Mouse (Mus musculus): ENCODE measurements around the gene Dnmt3a. TPM values are rescaled to one million over a fixed set of nuclear protein-coding genes. Genes with fewer than 3 reads are reported as not detected.

The Dnmt3a gene
- polyA plus RNA-seq, 1 experiment from 2014 or later = 152 TPM

DNA sequence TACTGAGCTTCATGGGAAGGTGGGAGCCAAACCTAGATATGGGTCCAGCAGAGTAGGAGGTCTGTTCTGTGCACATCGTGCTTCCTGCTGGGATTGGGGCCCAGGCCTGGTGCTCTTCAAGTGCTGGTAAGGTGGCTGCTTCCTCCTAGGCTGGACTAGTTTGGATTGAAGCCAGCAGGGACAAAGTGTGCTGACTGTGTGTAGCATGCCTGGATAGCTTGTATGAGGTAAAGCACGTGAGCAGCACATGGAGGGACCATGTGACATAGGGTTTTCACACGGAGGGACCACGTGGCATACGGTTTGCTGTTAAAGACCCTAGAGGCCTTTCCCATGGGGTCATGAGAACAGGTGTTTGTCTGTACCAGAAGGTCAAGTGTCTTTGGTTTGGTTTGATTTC, 38.5 kb downstream of the Dnmt3a start:
- Histone ChIP-seq H3K4me2 (no peak overlapping the region), H3K27ac (no peak overlapping the region), H3K4me1 (peaks cover 23% of the 10 kb centered on the region), H3K4me3 (no peak overlapping the region), H3K9me3 (no peaks in the 10 kb centered on the region), H3K36me3 (replicated peaks) (no peaks in the 10 kb centered on the region), H3K27me3 (replicated peaks) (no peaks in the 10 kb centered on the region), H3K9ac (no peak overlapping the region)
- ATAC-seq (replicated peaks) = no peak
- 82% methylated on average over 5 of the region's 5 CpGs for WGBS

- Histone ChIP-seq H3K4me1 (no peaks in the 10 kb centered on the region), H3K36me3 (replicated peaks) (0 out of 2 replicates have a peak, but pooled peaks cover 4% of the 10 kb centered on the region), H3K27ac (peak overlapping the region; percentile 9; the same call in 1 of the 2 replicates), H3K9ac (no peak overlapping the region), H3K4me3 (no peak overlapping the region), H3K27me3 (replicated peaks) (no peaks in the 10 kb centered on the region), H3K9me3 (no peaks in the 10 kb centered on the region), H3K4me2 (no peak overlapping the region)
- WGBS = 91% methylated on average over 13 of the region's 13 CpGs
- no peak for ATAC-seq (replicated peaks)
Observed at GRCm38 (mm10) chr12:3849481-3849880, 43.7 kb downstream of the Dnmt3a start.

- no peak overlapping the region for H3K9ac ChIP-seq
- H3K27me3 ChIP-seq (replicated peaks) = no peaks in the 10 kb centered on the region
- no peak for ATAC-seq (replicated peaks)
- no peaks in the 10 kb centered on the region for H3K9me3 ChIP-seq
- H3K36me3 ChIP-seq (replicated peaks) = 0 out of 2 replicates have a peak, but pooled peaks cover 4% of the 10 kb centered on the region
- H3K4me1 ChIP-seq = no peaks in the 10 kb centered on the region
- H3K4me2 ChIP-seq = no peak overlapping the region
- no peak overlapping the region for H3K4me3 ChIP-seq
- WGBS = 53% methylated on average over 5 of the region's 5 CpGs
- H3K27ac ChIP-seq = peak overlapping the region; percentile 9; the same call in 1 of the 2 replicates
Observed at GRCm38 (mm10) chr12:3850165-3850564, 44.4 kb downstream of the Dnmt3a start.

DNA sequence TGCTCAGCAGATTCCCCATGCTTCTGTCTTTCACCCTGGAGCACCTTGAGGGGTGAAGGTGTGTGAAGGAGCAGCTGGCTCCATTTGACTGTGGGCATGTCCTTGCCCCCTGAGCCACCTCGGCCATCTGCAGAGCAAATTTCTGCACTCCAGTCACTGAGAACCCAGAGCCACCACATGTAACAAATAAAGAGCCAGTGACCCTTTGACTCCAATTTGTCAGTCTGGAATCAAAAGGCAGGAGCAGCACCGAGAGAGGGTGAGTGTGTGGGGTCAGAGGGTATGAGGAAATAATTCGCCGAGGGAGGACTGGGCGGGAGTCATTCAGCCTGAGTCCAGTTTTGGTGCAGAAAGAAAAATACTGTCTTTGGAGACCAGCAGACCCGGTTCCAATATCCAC, 44.9 kb downstream of the Dnmt3a start:
- no peaks in the 10 kb centered on the region for H3K9me3 ChIP-seq
- ATAC-seq (replicated peaks) = no peak
- no peak overlapping the region for H3K4me2 ChIP-seq
- 0 out of 2 replicates have a peak, but pooled peaks cover 4% of the 10 kb centered on the region for H3K36me3 ChIP-seq (replicated peaks)
- H3K27me3 ChIP-seq (replicated peaks) = no peaks in the 10 kb centered on the region
- H3K4me1 ChIP-seq = no peaks in the 10 kb centered on the region
- H3K9ac ChIP-seq = no peak overlapping the region
- WGBS = 56% methylated on average over 6 of the region's 6 CpGs
- H3K27ac ChIP-seq = no peak overlapping the region
- no peak overlapping the region for H3K4me3 ChIP-seq

GRCm38 (mm10) chr12:3851179-3851578, 45.4 kb downstream of the Dnmt3a start:
- ATAC-seq (replicated peaks) = no peak
- 76% methylated on average over 4 of the region's 4 CpGs for WGBS
- H3K9ac ChIP-seq = no peak overlapping the region

GRCm38 (mm10) chr12:3852521-3852920, 46.7 kb downstream of the Dnmt3a start:
- Histone ChIP-seq H3K9ac (no peak overlapping the region), H3K27me3 (replicated peaks) (no peaks in the 10 kb centered on the region), H3K36me3 (replicated peaks) (0 out of 2 replicates have a peak, but pooled peaks cover 4% of the 10 kb centered on the region), H3K4me1 (no peaks in the 10 kb centered on the region), H3K4me3 (no peak overlapping the region), H3K4me2 (no peak overlapping the region), H3K9me3 (no peaks in the 10 kb centered on the region), H3K27ac (no peak overlapping the region)
- no peak for ATAC-seq (replicated peaks)
- 42% methylated on average over 5 of the region's 5 CpGs for WGBS

More at GRCm38 (mm10) chr12:3851179-3851578, 45.4 kb downstream of the Dnmt3a start:
- 0 out of 2 replicates have a peak, but pooled peaks cover 4% of the 10 kb centered on the region for H3K36me3 ChIP-seq (replicated peaks)
- no peaks in the 10 kb centered on the region for H3K4me1 ChIP-seq
- H3K4me3 ChIP-seq = no peak overlapping the region
- H3K9me3 ChIP-seq = no peaks in the 10 kb centered on the region
- no peak overlapping the region for H3K4me2 ChIP-seq
- H3K27ac ChIP-seq = no peak overlapping the region
- H3K27me3 ChIP-seq (replicated peaks) = no peaks in the 10 kb centered on the region

DNA sequence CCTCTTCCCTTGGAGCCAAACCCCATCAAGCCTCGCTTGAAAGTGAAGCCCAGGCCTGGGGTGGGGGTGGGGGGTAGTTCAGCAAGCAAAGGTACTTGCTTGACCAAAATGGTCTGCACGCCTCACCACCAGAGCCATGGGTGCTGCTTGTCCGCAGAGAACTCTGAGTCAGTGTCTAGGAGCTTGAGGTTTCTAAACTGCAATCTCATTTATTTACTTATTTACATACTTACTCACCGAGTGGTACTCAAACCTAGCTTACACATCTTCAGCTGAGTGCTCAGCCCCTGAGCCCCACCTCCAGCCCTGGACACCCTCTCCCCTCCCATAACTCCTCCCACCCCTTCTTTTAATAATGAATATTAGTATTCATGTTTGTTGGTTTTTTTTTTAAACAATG, 48.6 kb downstream of the Dnmt3a start:
- Histone ChIP-seq H3K4me2 (no peak overlapping the region), H3K27ac (no peak overlapping the region), H3K27me3 (replicated peaks) (no peaks in the 10 kb centered on the region), H3K4me1 (no peaks in the 10 kb centered on the region), H3K9me3 (no peaks in the 10 kb centered on the region), H3K36me3 (replicated peaks) (0 out of 2 replicates have a peak, but pooled peaks cover 4% of the 10 kb centered on the region), H3K9ac (no peak overlapping the region), H3K4me3 (no peak overlapping the region)
- no peak for ATAC-seq (replicated peaks)
- 82% methylated on average over 4 of the region's 4 CpGs for WGBS

DNA sequence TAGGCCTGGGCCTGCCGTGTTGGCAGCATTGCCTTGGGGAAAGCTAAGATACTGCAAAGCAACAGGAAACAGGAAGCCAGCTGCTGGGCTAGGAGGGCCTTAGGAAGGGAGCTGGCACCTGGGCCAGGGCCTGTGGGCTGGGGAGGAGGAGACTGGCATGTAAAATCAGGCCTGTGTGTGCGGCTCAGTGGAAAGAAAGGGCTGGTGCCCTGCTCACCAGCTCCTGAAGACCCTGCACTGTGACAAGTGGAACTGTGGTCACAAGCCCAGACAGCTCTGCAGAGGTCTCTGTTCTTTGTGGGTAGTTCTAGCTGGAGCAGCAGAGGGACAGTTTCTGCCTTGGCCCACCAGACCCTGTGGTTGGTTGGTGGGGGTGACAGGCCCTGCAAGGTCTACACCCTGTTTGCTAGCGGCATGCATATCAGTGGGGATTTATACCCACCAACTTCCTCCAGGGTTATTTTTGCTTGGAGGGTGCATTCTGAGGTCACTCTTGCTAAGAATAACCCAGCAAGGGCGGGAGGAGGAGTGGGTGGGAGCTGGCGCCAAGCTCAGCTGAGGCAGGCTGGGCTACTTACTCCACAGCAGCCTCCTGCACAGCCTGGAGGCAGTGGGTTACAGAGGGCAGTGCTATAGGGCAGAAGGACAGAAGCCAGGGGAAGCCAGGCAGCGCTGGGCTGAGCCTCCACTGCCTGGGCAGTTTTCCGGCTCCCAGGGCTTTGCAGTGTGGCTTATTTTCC, 50.1 kb downstream of the Dnmt3a start:
- WGBS = 61% methylated on average over 7 of the region's 7 CpGs
- Histone ChIP-seq H3K36me3 (replicated peaks) (0 out of 2 replicates have a peak, but pooled peaks cover 4% of the 10 kb centered on the region), H3K9ac (no peak overlapping the region), H3K4me3 (no peak overlapping the region), H3K4me2 (no peak overlapping the region), H3K4me1 (no peaks in the 10 kb centered on the region), H3K27me3 (replicated peaks) (no peaks in the 10 kb centered on the region), H3K27ac (peak overlapping the region; percentile 45; the same call in 1 of the 2 replicates), H3K9me3 (no peaks in the 10 kb centered on the region)
- ATAC-seq (replicated peaks) = peak; percentile 31; the same call in 1 of the 2 replicates

DNA sequence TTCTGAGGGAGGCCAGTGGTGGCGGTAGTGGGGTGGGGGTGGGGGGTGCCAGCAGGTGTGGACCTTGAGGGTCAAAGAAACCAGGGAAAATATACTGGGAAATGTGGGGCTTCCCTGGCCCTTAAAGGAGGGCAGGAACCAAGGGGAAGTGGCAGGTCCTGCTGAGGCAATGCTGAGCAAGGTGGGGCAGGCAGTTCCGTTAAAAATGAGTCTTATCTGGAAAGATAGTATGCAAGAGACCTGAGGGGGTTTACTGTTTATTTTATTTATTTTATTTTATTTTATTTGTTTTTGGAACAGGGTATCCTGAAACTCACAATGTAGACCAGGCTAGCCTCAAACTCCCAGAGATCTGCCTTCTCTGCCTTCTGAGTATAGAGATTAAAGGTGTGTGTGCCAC, 50.9 kb downstream of the Dnmt3a start:
- WGBS = 74% methylated on average over 2 of the region's 2 CpGs
- no peak overlapping the region for H3K4me2 ChIP-seq
- no peaks in the 10 kb centered on the region for H3K27me3 ChIP-seq (replicated peaks)
- H3K9ac ChIP-seq = no peak overlapping the region
- no peak overlapping the region for H3K4me3 ChIP-seq
- H3K27ac ChIP-seq = no peak overlapping the region
- H3K36me3 ChIP-seq (replicated peaks) = no peaks in the 10 kb centered on the region
- H3K9me3 ChIP-seq = no peaks in the 10 kb centered on the region
- ATAC-seq (replicated peaks) = no peak
- no peaks in the 10 kb centered on the region for H3K4me1 ChIP-seq

GRCm38 (mm10) chr12:3857231-3857630, 51.4 kb downstream of the Dnmt3a start:
- H3K4me3 ChIP-seq = no peak overlapping the region
- 85% methylated on average over 3 of the region's 3 CpGs for WGBS

DNA sequence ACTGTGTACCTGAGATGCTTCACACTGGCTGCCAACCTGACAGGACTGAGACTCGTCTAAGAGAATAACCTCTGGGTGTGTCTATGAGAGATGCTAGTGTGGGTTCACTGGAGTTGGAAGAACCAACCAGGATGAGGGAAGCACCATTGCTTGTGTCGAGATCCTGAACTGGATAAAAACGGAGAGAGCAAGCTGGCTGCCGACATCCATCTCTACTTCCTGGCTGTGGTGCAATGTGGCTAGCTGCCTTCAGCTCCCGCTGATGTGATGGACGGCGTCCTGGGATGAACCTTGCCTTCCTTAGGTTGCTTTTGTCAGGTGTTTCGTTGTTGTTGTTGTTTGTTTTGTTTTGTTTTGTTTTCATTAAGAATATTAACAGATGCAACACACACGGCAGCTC, 52.0 kb downstream of the Dnmt3a start:
- Histone ChIP-seq H3K27ac (no peak overlapping the region), H3K4me2 (no peak overlapping the region), H3K4me3 (no peak overlapping the region), H3K27me3 (replicated peaks) (no peaks in the 10 kb centered on the region), H3K36me3 (replicated peaks) (no peaks in the 10 kb centered on the region), H3K9ac (no peak overlapping the region), H3K4me1 (no peaks in the 10 kb centered on the region), H3K9me3 (no peaks in the 10 kb centered on the region)
- 86% methylated on average over 9 of the region's 9 CpGs for WGBS
- no peak for ATAC-seq (replicated peaks)

More at GRCm38 (mm10) chr12:3857231-3857630, 51.4 kb downstream of the Dnmt3a start:
- H3K9ac ChIP-seq = no peak overlapping the region
- H3K9me3 ChIP-seq = no peaks in the 10 kb centered on the region
- H3K4me1 ChIP-seq = no peaks in the 10 kb centered on the region
- H3K36me3 ChIP-seq (replicated peaks) = no peaks in the 10 kb centered on the region
- H3K27me3 ChIP-seq (replicated peaks) = no peaks in the 10 kb centered on the region
- no peak for ATAC-seq (replicated peaks)
- H3K27ac ChIP-seq = no peak overlapping the region
- no peak overlapping the region for H3K4me2 ChIP-seq

- Histone ChIP-seq H3K4me2 (no peak overlapping the region), H3K4me1 (no peaks in the 10 kb centered on the region), H3K27me3 (replicated peaks) (no peaks in the 10 kb centered on the region), H3K9ac (no peak overlapping the region), H3K27ac (no peak overlapping the region), H3K4me3 (no peak overlapping the region), H3K36me3 (replicated peaks) (no peaks in the 10 kb centered on the region), H3K9me3 (no peaks in the 10 kb centered on the region)
- ATAC-seq (replicated peaks) = no peak
- 93% methylated on average over 4 of the region's 4 CpGs for WGBS
Observed at GRCm38 (mm10) chr12:3858754-3859153, 52.9 kb downstream of the Dnmt3a start.

- H3K4me3 ChIP-seq = no peak overlapping the region
- no peak overlapping the region for H3K4me2 ChIP-seq
- no peaks in the 10 kb centered on the region for H3K9me3 ChIP-seq
- H3K4me1 ChIP-seq = no peaks in the 10 kb centered on the region
- H3K9ac ChIP-seq = no peak overlapping the region
- WGBS = 75% methylated on average over 3 of the region's 3 CpGs
- no peak overlapping the region for H3K27ac ChIP-seq
- no peak for ATAC-seq (replicated peaks)
- H3K27me3 ChIP-seq (replicated peaks) = no peaks in the 10 kb centered on the region
- H3K36me3 ChIP-seq (replicated peaks) = no peaks in the 10 kb centered on the region
Observed at GRCm38 (mm10) chr12:3859545-3859944, 53.7 kb downstream of the Dnmt3a start.
